Mouse (Mus musculus) neutrophil, adult 59 days (primary cell): ENCODE data around the gene Grin3a. TPM values are rescaled to one million over a fixed set of nuclear protein-coding genes. Genes with fewer than 3 reads are reported as not detected.

Experiments used
- total RNA-seq, 2 experiments: library from RNA; stranded (reverse); gene quantifications; 1 replicate in 1 of 2; 2 replicates in 1 of 2; pipeline ENCODE4 v1.2.4; 2023

Gene Grin3a
- not detected for total RNA-seq

DNA sequence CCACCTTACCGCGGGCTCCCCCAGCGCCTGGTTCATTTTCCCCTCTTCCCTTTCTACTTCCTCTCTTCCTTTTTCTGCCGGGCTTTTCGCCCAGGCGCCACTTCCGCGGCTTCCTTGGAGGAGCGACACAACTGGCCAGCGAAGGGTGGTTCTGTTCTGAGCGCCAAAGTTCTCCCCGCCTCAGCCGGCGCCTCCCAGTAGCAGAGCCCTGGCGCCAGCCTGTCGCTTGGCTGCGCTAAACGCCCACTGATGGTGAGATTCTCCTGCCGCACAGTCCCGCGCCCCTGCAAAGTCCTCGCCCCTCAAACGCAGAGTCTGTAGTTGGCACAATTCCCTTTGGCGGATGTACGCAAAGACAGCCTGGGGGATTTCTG is at the start of gene Grin3a:
Grin3a (minus strand) TSS at position 133 of the 374 bp plus-strand sequence.

DNA sequence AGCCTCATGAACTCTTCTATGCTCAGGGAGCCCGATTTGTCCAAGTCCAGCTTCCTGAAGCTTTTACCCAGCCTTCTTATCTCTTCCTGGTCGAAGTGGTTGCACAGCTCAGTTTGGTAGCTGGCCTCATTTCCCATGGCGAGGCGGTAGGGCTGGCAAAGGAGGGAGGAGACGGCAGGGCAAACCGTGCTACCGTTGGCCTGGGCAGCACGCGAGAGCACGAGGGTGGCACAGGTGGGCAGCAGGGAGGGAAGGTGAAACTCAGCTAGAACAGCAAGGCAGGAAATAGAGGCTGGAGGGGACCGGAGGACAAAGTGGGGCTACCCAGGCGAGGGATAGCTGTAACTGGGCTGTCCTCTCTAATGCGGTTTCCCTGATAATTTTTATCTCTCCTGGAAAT is 163.7 kb downstream of the Grin3a start, which contains the start of gene Ppp3r2:
Ppp3r2 (minus strand) TSS at position 213 of the 400 bp plus-strand sequence.

GRCm38 (mm10) chr4:49631319-49632138 is 214.0 kb downstream of the Grin3a start, which contains the start of gene Rnf20:
Rnf20 (plus strand) TSS chr4:49632006.

Other genes starting within 250 kb of the Grin3a start
- under 1 TPM in 1 of 2 experiments, not detected in 1; 0.71 TPM for gene Tmem246, start 247.9 kb downstream of the Grin3a start, total RNA-seq
- 100 to 1,000 TPM; 104 to 108 TPM for gene Rnf20, start 213.7 kb downstream of the Grin3a start, total RNA-seq
- gene Ppp3r2, start 163.7 kb downstream of the Grin3a start, total RNA-seq: not detected